Mouse (Mus musculus) liver, embryonic 14.5 days (tissue): Measurements from ENCODE around the gene Dhrs9. TPM values are rescaled to one million over a fixed set of nuclear protein-coding genes. Genes with fewer than 3 reads are reported as not detected.

ENCODE experiments used
- ATAC-seq: fragments of 200-750 bp; cut with Nextera tagmentation; 2 replicates; pipeline ENCODE4 v1.8.0; 2017; ENCODE audit warnings: moderate number of reproducible peaks, mild to moderate bottlenecking, moderate library complexity; ENCODE audit not compliant: insufficient read depth
- DNase-seq, 3 experiments: peaks; one replicate each; pipeline ENCODE4 v3.0.0-alpha.2; 2012 to 2013; ENCODE audit warnings: low read depth in 3 of 3, low spot score in 3 of 3
- H3K27ac ChIP-seq: fragments of 300-500 bp; sonication (generic); 2 replicates; pipeline ENCODE4 v1.5.1; 2014; ENCODE audit warnings: moderate library complexity, mild to moderate bottlenecking, control low read depth, inconsistent platforms
- H3K27me3 ChIP-seq: fragments of 300-500 bp; sonication (generic); 2 replicates; pipeline ENCODE4 v1.6.1; 2014; ENCODE audit warnings: mild to moderate bottlenecking, low read length, moderate library complexity; ENCODE audit not compliant: control insufficient read depth, insufficient read depth
- H3K36me3 ChIP-seq: fragments of 300-500 bp; sonication (generic); replicated peaks from 2 replicates; pipeline ENCODE4 v1.6.1; 2014; ENCODE audit warnings: low read depth; ENCODE audit not compliant: control insufficient read depth, insufficient read depth
- H3K4me1 ChIP-seq, 2 experiments: fragments of 200-500 bp in 1 of 2; fragments of 300-500 bp in 1 of 2; sonication (generic) in 1 of 2; replicated peaks; 2 replicates each; pipeline ENCODE4 v1.6.1; 2012 to 2014; ENCODE audit warnings: antibody characterized with exemption in 1 of 2, inconsistent platforms in 1 of 2, low read length in 1 of 2; ENCODE audit not compliant: control insufficient read depth in 2 of 2, insufficient read depth in 2 of 2
- H3K4me2 ChIP-seq: fragments of 300-500 bp; sonication (generic); 2 replicates; pipeline ENCODE4 v1.6.1; 2014; ENCODE audit warnings: low read depth, mild to moderate bottlenecking, control low read depth, moderate library complexity
- H3K4me3 ChIP-seq, 2 experiments: fragments of 200-500 bp in 1 of 2; fragments of 300-500 bp in 1 of 2; sonication (generic) in 1 of 2; 2 replicates each; pipeline ENCODE4 v1.5.1; 2012 to 2014; ENCODE audit warnings: low read depth in 2 of 2, low read length in 2 of 2, mild to moderate bottlenecking in 2 of 2, control low read depth in 1 of 2, inconsistent platforms in 1 of 2, moderate library complexity in 1 of 2; ENCODE audit not compliant: insufficient read depth in 1 of 2
- H3K9ac ChIP-seq: fragments of 300-500 bp; sonication (generic); replicated peaks from 2 replicates; pipeline ENCODE4 v1.6.1; 2014; ENCODE audit warnings: mild to moderate bottlenecking, control low read depth, moderate library complexity
- H3K9me3 ChIP-seq: fragments of 300-500 bp; sonication (generic); 2 replicates; pipeline ENCODE4 v1.6.1; 2016; ENCODE audit warnings: low read length, mixed read lengths; ENCODE audit not compliant: control insufficient read depth
- CTCF ChIP-seq: IDR thresholded peaks from 2 replicates; pipeline ENCODE4 v1.5.1; 2016; ENCODE audit warnings: antibody characterized with exemption, low read depth, control low read depth
- EP300 ChIP-seq: IDR thresholded peaks from 2 replicates; pipeline ENCODE4 v1.6.1; 2016; ENCODE audit warnings: antibody characterized with exemption, low read depth
- WGBS: fragments of 180-500 bp; shearing (Covaris S2); extraction: QIAGEN DNeasy Blood & Tissue Kit; methylation state at CpG from one replicate; pipeline ENCODE4 v1.1.7; 2014; ENCODE audit not compliant: insufficient replicate concordance; 5-methylcytosine and 5-hydroxymethylcytosine counted together
- polyA plus RNA-seq, 2 experiments: library from polyadenylated mRNA; depleted of rRNA in 1 of 2; stranded (reverse) in 1 of 2; unstranded in 1 of 2; fragments of >200 nt; fragmentation: Nextera tagmentation in 1 of 2; extraction: Ambion mirVana in 1 of 2; gene quantifications; 2 replicates each; pipeline versions ENCODE4 v1.2.1 to v1.2.3; 2012 to 2014

Dhrs9 gene
- polyA plus RNA-seq, 2 experiments, result 0.18 to 0.44 TPM

GRCm38 (mm10) chr2:69364831-69365230 lies 15.4 kb upstream of the Dhrs9 start:
- no peaks in the 10 kb centered on the region for H3K27me3 ChIP-seq
- H3K9ac ChIP-seq, result no peak overlapping the region
- ATAC-seq (no peak), DNase-seq (no peak)
- no peaks in the 10 kb centered on the region for H3K9me3 ChIP-seq
- no peak overlapping the region for H3K4me2 ChIP-seq
- H3K36me3 ChIP-seq, result no peaks in the 10 kb centered on the region
- H3K4me3 ChIP-seq, result no peak overlapping the region
- TF ChIP-seq EP300 (no peak), CTCF (no peak)
- no peaks in the 10 kb centered on the region for H3K4me1 ChIP-seq
- no peak overlapping the region for H3K27ac ChIP-seq
- 66% methylated on average over 2 of the region's 2 CpGs for WGBS

GRCm38 (mm10) chr2:69365275-69365674 lies 15.0 kb upstream of the Dhrs9 start:
- H3K9ac ChIP-seq, result no peak overlapping the region
- DNase-seq, result no peak
- no peak overlapping the region for H3K4me3 ChIP-seq
- WGBS, result 77% methylated on average over 1 of the region's 1 CpGs
- H3K4me2 ChIP-seq, result no peak overlapping the region
- TF ChIP-seq CTCF (no peak), EP300 (no peak)
- H3K4me1 ChIP-seq, result no peaks in the 10 kb centered on the region
- no peaks in the 10 kb centered on the region for H3K36me3 ChIP-seq
- no peaks in the 10 kb centered on the region for H3K9me3 ChIP-seq
- H3K27ac ChIP-seq, result no peak overlapping the region
- H3K27me3 ChIP-seq, result no peaks in the 10 kb centered on the region
- ATAC-seq, result no peak

GRCm38 (mm10) chr2:69376780-69377179 lies 3.5 kb upstream of the Dhrs9 start:
- DNase-seq (no peak), ATAC-seq (no peak)
- Histone ChIP-seq H3K4me2 (no peak overlapping the region), H3K36me3 (no peaks in the 10 kb centered on the region), H3K4me3 (no peak overlapping the region), H3K9me3 (no peaks in the 10 kb centered on the region), H3K27me3 (no peaks in the 10 kb centered on the region), H3K9ac (no peak overlapping the region), H3K27ac (no peak overlapping the region), H3K4me1 (peaks cover 0 to 4% of the 10 kb centered on the region in 2 experiments; a peak in 1 of 4 replicates)
- TF ChIP-seq EP300 (no peak), CTCF (no peak)
- 32% methylated on average over 2 of the region's 2 CpGs for WGBS

GRCm38 (mm10) chr2:69379801-69380200 lies 444 bp upstream of the Dhrs9 start:
- H3K27ac ChIP-seq, result no peak overlapping the region
- no peaks in the 10 kb centered on the region for H3K27me3 ChIP-seq
- peaks cover 0 to 4% of the 10 kb centered on the region in 2 experiments; a peak in 1 of 4 replicates for H3K4me1 ChIP-seq
- no peak for DNase-seq
- TF ChIP-seq CTCF (no peak), EP300 (no peak)
- no peaks in the 10 kb centered on the region for H3K9me3 ChIP-seq
- H3K36me3 ChIP-seq, result no peaks in the 10 kb centered on the region
- no peak overlapping the region for H3K9ac ChIP-seq
- no peak overlapping the region for H3K4me3 ChIP-seq
- 17% methylated on average over 1 of the region's 1 CpGs for WGBS
- ATAC-seq, result no peak
- no peak overlapping the region for H3K4me2 ChIP-seq

- H3K9me3 ChIP-seq, result no peaks in the 10 kb centered on the region
- H3K4me1 ChIP-seq, result peaks cover 0 to 10% of the 10 kb centered on the region in 2 experiments; a peak in 2 of 4 replicates
- no peak overlapping the region for H3K4me3 ChIP-seq
- no peak overlapping the region for H3K27ac ChIP-seq
- H3K27me3 ChIP-seq, result no peaks in the 10 kb centered on the region
- TF ChIP-seq CTCF (peak; percentile 53), EP300 (no peak)
- WGBS, result 24% methylated on average over 8 of the region's 8 CpGs
- no peak for DNase-seq
- no peak overlapping the region for H3K9ac ChIP-seq
- no peak overlapping the region for H3K4me2 ChIP-seq
- ATAC-seq, result no peak
- H3K36me3 ChIP-seq, result no peaks in the 10 kb centered on the region
These were observed 1.5 kb downstream of the Dhrs9 start for GRCm38 (mm10) chr2:69381740-69382139.
